Mouse (Mus musculus) C2C12 (cell line): ENCODE measurements around the gene Vmn2r27.

ENCODE experiments used
- CEBPB ChIP-seq: IDR thresholded peaks from one replicate; pipeline ENCODE4 v1.6.1; 2011; ENCODE audit warnings: low read depth, mild to moderate bottlenecking, control low read depth, moderate library complexity
- CTCF ChIP-seq: IDR thresholded peaks from one replicate; pipeline ENCODE4 v1.5.1; 2011; ENCODE audit not compliant: control insufficient read depth, insufficient read depth, insufficient read length
- MAX ChIP-seq: IDR thresholded peaks from one replicate; pipeline ENCODE4 v1.6.1; 2011; ENCODE audit warnings: mild to moderate bottlenecking, control low read depth
- MYOG ChIP-seq: IDR thresholded peaks from one replicate; pipeline ENCODE4 v1.6.1; 2011; ENCODE audit not compliant: control insufficient read depth, insufficient read length; ENCODE audit errors: extremely low read depth
- USF1 ChIP-seq: IDR thresholded peaks from one replicate; pipeline ENCODE4 v1.6.1; 2011; ENCODE audit warnings: low read depth, mild to moderate bottlenecking, control low read depth, moderate library complexity

- TF ChIP-seq CTCF = no peak
- TF ChIP-seq USF1 = no peak
- no peak for TF ChIP-seq CEBPB
- TF ChIP-seq MAX = no peak
- TF ChIP-seq MYOG = no peak
Measured at GRCm38 (mm10) chr6:124168499-124169257, 63.0 kb downstream of the Vmn2r27 start.
